Mouse (Mus musculus) ovary, postnatal 14 days (tissue): ENCODE data around the gene Tank.

Experiments
- DNase-seq: peaks from one replicate; pipeline ENCODE4 v3.0.0; 2022; ENCODE audit warnings: low spot score

Tank gene

GRCm38 (mm10) chr2:61578433-61578832 lies at the start of gene Tank:
Tank (plus strand) TSS chr2:61578585.
- no peak for DNase-seq

GRCm38 (mm10) chr2:61532326-61532725 lies 46.1 kb upstream of the Tank start:
- DNase-seq, result no peak

GRCm38 (mm10) chr2:61533131-61533530 lies 45.3 kb upstream of the Tank start:
- DNase-seq, result peak; percentile 15

GRCm38 (mm10) chr2:61536901-61537300 lies 41.5 kb upstream of the Tank start:
- no peak for DNase-seq

- no peak for DNase-seq
These were observed 39.0 kb upstream of the Tank start for GRCm38 (mm10) chr2:61539378-61539777.

- no peak for DNase-seq
These were observed 36.0 kb upstream of the Tank start for GRCm38 (mm10) chr2:61542426-61542825.

- DNase-seq, result no peak
These were observed 32.7 kb upstream of the Tank start for GRCm38 (mm10) chr2:61545666-61546065.

- no peak for DNase-seq
These were observed 30.4 kb upstream of the Tank start for GRCm38 (mm10) chr2:61548021-61548420.

- no peak for DNase-seq
These were observed 26.7 kb upstream of the Tank start for GRCm38 (mm10) chr2:61551680-61552079.

GRCm38 (mm10) chr2:61555367-61555766 lies 23.0 kb upstream of the Tank start:
- DNase-seq, result no peak

GRCm38 (mm10) chr2:61555825-61556224 lies 22.6 kb upstream of the Tank start:
- DNase-seq, result no peak

GRCm38 (mm10) chr2:61556639-61557038 lies 21.7 kb upstream of the Tank start:
- DNase-seq, result no peak

GRCm38 (mm10) chr2:61557848-61558471 lies 20.4 kb upstream of the Tank start:
- no peak for DNase-seq

- no peak for DNase-seq
These were observed 17.3 kb upstream of the Tank start for GRCm38 (mm10) chr2:61561058-61561457.

- DNase-seq, result no peak
These were observed 15.2 kb upstream of the Tank start for GRCm38 (mm10) chr2:61563202-61563601.

- no peak for DNase-seq
These were observed 11.2 kb upstream of the Tank start for GRCm38 (mm10) chr2:61567045-61567783.

GRCm38 (mm10) chr2:61569181-61569580 lies 9.2 kb upstream of the Tank start:
- no peak for DNase-seq

GRCm38 (mm10) chr2:61571343-61571955 lies 6.9 kb upstream of the Tank start:
- DNase-seq, result no peak

- DNase-seq, result no peak
These were observed 1.9 kb upstream of the Tank start for GRCm38 (mm10) chr2:61576497-61576896.

- DNase-seq, result no peak
These were observed 1.3 kb upstream of the Tank start for GRCm38 (mm10) chr2:61576928-61577695.

- no peak for DNase-seq
These were observed 706 bp upstream of the Tank start for GRCm38 (mm10) chr2:61577696-61578062.

- no peak for DNase-seq
These were observed 1.2 kb downstream of the Tank start for GRCm38 (mm10) chr2:61579501-61579990.
